Mouse (Mus musculus) stomach, embryonic 15.5 days (tissue): ENCODE data around the gene Snx4. TPM values are rescaled to one million over a fixed set of nuclear protein-coding genes. Genes with fewer than 3 reads are reported as not detected.

ENCODE experiments used
- ATAC-seq: fragments of 200-750 bp; cut with Nextera tagmentation; 2 replicates; pipeline ENCODE4 v1.8.0; 2017; ENCODE audit warnings: low read depth, moderate number of reproducible peaks, moderate TSS enrichment; ENCODE audit not compliant: insufficient read depth, low FRiP score
- H3K27ac ChIP-seq: fragments of 300-500 bp; sonication (generic); 2 replicates; pipeline ENCODE4 v1.5.1; 2015; ENCODE audit warnings: mild to moderate bottlenecking, inconsistent platforms
- H3K27me3 ChIP-seq: fragments of 300-500 bp; sonication (generic); replicated peaks from 2 replicates; pipeline ENCODE4 v1.6.1; 2015; ENCODE audit warnings: inconsistent platforms
- H3K36me3 ChIP-seq: fragments of 300-500 bp; sonication (generic); 2 replicates; pipeline ENCODE4 v1.6.1; 2015; ENCODE audit warnings: inconsistent platforms
- H3K4me1 ChIP-seq: fragments of 300-500 bp; sonication (generic); 2 replicates; pipeline ENCODE4 v1.6.1; 2015; ENCODE audit warnings: inconsistent platforms
- H3K4me2 ChIP-seq: fragments of 300-500 bp; sonication (generic); 2 replicates; pipeline ENCODE4 v1.6.1; 2015; ENCODE audit warnings: mild to moderate bottlenecking, inconsistent platforms
- H3K4me3 ChIP-seq: fragments of 300-500 bp; sonication (generic); replicated peaks from 2 replicates; pipeline ENCODE4 v1.5.1; 2015; ENCODE audit warnings: inconsistent platforms
- H3K9ac ChIP-seq: fragments of 300-500 bp; sonication (generic); 2 replicates; pipeline ENCODE4 v1.6.1; 2015; ENCODE audit warnings: inconsistent platforms
- H3K9me3 ChIP-seq: fragments of 300-500 bp; sonication (generic); 2 replicates; pipeline ENCODE4 v1.6.1; 2016; ENCODE audit warnings: inconsistent platforms
- WGBS: fragments of 180-500 bp; shearing (Covaris S2); methylation state at CpG from one replicate; pipeline ENCODE4 v1.1.7; 2015; 5-methylcytosine and 5-hydroxymethylcytosine counted together
- polyA plus RNA-seq: library from polyadenylated mRNA; unstranded; fragments of >200 nt; fragmentation: Nextera tagmentation; extraction: Ambion mirVana; gene quantifications from 2 replicates; pipeline ENCODE4 v1.2.1, GENCODE M21; 2015

The Snx4 gene
- polyA plus RNA-seq, 1 experiment from 2014 or later = 78.5 TPM

GRCm38 (mm10) chr16:33325704-33326455 lies 74.6 kb downstream of the Snx4 start:
- ATAC-seq = peak; percentile 66
- WGBS = 54% methylated on average over 12 of the region's 12 CpGs
- Histone ChIP-seq H3K27me3 (no peaks in the 10 kb centered on the region), H3K36me3 (no peaks in the 10 kb centered on the region), H3K4me1 (no peaks in the 10 kb centered on the region; the same call in 1 of the 2 replicates), H3K9ac (no peak overlapping the region), H3K9me3 (no peaks in the 10 kb centered on the region), H3K4me3 (no peak overlapping the region), H3K27ac (peak overlapping the region; percentile 48; the same call in 1 of the 2 replicates), H3K4me2 (no peak overlapping the region)

- ATAC-seq = no peak
Observed at GRCm38 (mm10) chr16:33326589-33326988, 75.3 kb downstream of the Snx4 start.

GRCm38 (mm10) chr16:33327101-33327500 lies 75.9 kb downstream of the Snx4 start:
- H3K4me2 ChIP-seq = no peak overlapping the region
- no peak for ATAC-seq
- H3K36me3 ChIP-seq = no peaks in the 10 kb centered on the region
- no peak overlapping the region for H3K27ac ChIP-seq
- H3K4me1 ChIP-seq = no peaks in the 10 kb centered on the region; the same call in 1 of the 2 replicates
- H3K27me3 ChIP-seq = no peaks in the 10 kb centered on the region
- 73% methylated on average over 9 of the region's 9 CpGs for WGBS
- H3K9ac ChIP-seq = no peak overlapping the region
- H3K4me3 ChIP-seq = no peak overlapping the region
- no peaks in the 10 kb centered on the region for H3K9me3 ChIP-seq

More at GRCm38 (mm10) chr16:33326589-33326988, 75.3 kb downstream of the Snx4 start:
- no peaks in the 10 kb centered on the region for H3K27me3 ChIP-seq
- H3K9ac ChIP-seq = no peak overlapping the region
- H3K27ac ChIP-seq = no peak overlapping the region
- no peaks in the 10 kb centered on the region for H3K36me3 ChIP-seq
- no peak overlapping the region for H3K4me3 ChIP-seq
- WGBS = 54% methylated on average over 9 of the region's 9 CpGs
- H3K4me1 ChIP-seq = no peaks in the 10 kb centered on the region; the same call in 1 of the 2 replicates
- H3K4me2 ChIP-seq = no peak overlapping the region
- H3K9me3 ChIP-seq = no peaks in the 10 kb centered on the region

- 0 out of 2 replicates have a peak, but pooled peaks cover 8% of the 10 kb centered on the region for H3K4me1 ChIP-seq
- no peak for ATAC-seq
- H3K4me3 ChIP-seq = no peak overlapping the region
- H3K9ac ChIP-seq = no peak overlapping the region
- no peaks in the 10 kb centered on the region for H3K27me3 ChIP-seq
- H3K36me3 ChIP-seq = no peaks in the 10 kb centered on the region
- no peak overlapping the region for H3K27ac ChIP-seq
- 72% methylated on average over 14 of the region's 14 CpGs for WGBS
- no peak overlapping the region for H3K4me2 ChIP-seq
- no peaks in the 10 kb centered on the region for H3K9me3 ChIP-seq
Observed at GRCm38 (mm10) chr16:33333015-33333414, 81.8 kb downstream of the Snx4 start.

GRCm38 (mm10) chr16:33337177-33337576 lies 85.9 kb downstream of the Snx4 start:
- Histone ChIP-seq H3K9me3 (no peaks in the 10 kb centered on the region), H3K4me2 (peak overlapping the region; percentile 38), H3K27ac (no peak overlapping the region), H3K9ac (no peak overlapping the region), H3K27me3 (no peaks in the 10 kb centered on the region), H3K36me3 (no peaks in the 10 kb centered on the region), H3K4me3 (no peak overlapping the region), H3K4me1 (0 out of 2 replicates have a peak, but pooled peaks cover 8% of the 10 kb centered on the region)
- peak; percentile 70; the same call in 1 of the 2 replicates for ATAC-seq
- WGBS = 8% methylated on average over 8 of the region's 8 CpGs

- no peak overlapping the region for H3K4me3 ChIP-seq
- no peaks in the 10 kb centered on the region for H3K36me3 ChIP-seq
- 70% methylated on average over 10 of the region's 10 CpGs for WGBS
Observed at GRCm38 (mm10) chr16:33337681-33338080, 86.4 kb downstream of the Snx4 start.

GRCm38 (mm10) chr16:33338492-33338891 lies 87.2 kb downstream of the Snx4 start:
- no peak overlapping the region for H3K9ac ChIP-seq
- WGBS = 44% methylated on average over 4 of the region's 4 CpGs

More at GRCm38 (mm10) chr16:33337681-33338080, 86.4 kb downstream of the Snx4 start:
- Histone ChIP-seq H3K27ac (no peak overlapping the region), H3K9ac (no peak overlapping the region), H3K27me3 (no peaks in the 10 kb centered on the region), H3K4me2 (peak overlapping the region; percentile 38), H3K4me1 (0 out of 2 replicates have a peak, but pooled peaks cover 8% of the 10 kb centered on the region), H3K9me3 (no peaks in the 10 kb centered on the region)
- ATAC-seq = no peak

GRCm38 (mm10) chr16:33339476-33339875 lies 88.2 kb downstream of the Snx4 start:
- Histone ChIP-seq H3K9ac (no peak overlapping the region), H3K4me1 (0 out of 2 replicates have a peak, but pooled peaks cover 8% of the 10 kb centered on the region), H3K9me3 (no peaks in the 10 kb centered on the region), H3K4me3 (no peak overlapping the region), H3K4me2 (no peak overlapping the region), H3K36me3 (no peaks in the 10 kb centered on the region), H3K27me3 (no peaks in the 10 kb centered on the region), H3K27ac (no peak overlapping the region)
- ATAC-seq = no peak
- 73% methylated on average over 2 of the region's 2 CpGs for WGBS

More at GRCm38 (mm10) chr16:33338492-33338891, 87.2 kb downstream of the Snx4 start:
- Histone ChIP-seq H3K4me2 (no peak overlapping the region), H3K4me3 (no peak overlapping the region), H3K27me3 (no peaks in the 10 kb centered on the region), H3K9me3 (no peaks in the 10 kb centered on the region), H3K4me1 (0 out of 2 replicates have a peak, but pooled peaks cover 8% of the 10 kb centered on the region), H3K27ac (no peak overlapping the region), H3K36me3 (no peaks in the 10 kb centered on the region)
- ATAC-seq = no peak

- H3K36me3 ChIP-seq = no peaks in the 10 kb centered on the region
- H3K4me1 ChIP-seq = 0 out of 2 replicates have a peak, but pooled peaks cover 6% of the 10 kb centered on the region
- no peak overlapping the region for H3K4me3 ChIP-seq
- WGBS = 50% methylated on average over 1 of the region's 1 CpGs
- no peak overlapping the region for H3K4me2 ChIP-seq
- no peaks in the 10 kb centered on the region for H3K9me3 ChIP-seq
- no peak overlapping the region for H3K9ac ChIP-seq
- H3K27me3 ChIP-seq = no peaks in the 10 kb centered on the region
- ATAC-seq = no peak
- no peak overlapping the region for H3K27ac ChIP-seq
Observed at GRCm38 (mm10) chr16:33342356-33342755, 91.1 kb downstream of the Snx4 start.

- WGBS = 53% methylated on average over 5 of the region's 5 CpGs
- no peak for ATAC-seq
- Histone ChIP-seq H3K4me1 (no peaks in the 10 kb centered on the region), H3K9ac (no peak overlapping the region), H3K4me2 (no peak overlapping the region), H3K36me3 (no peaks in the 10 kb centered on the region), H3K27ac (no peak overlapping the region), H3K27me3 (no peaks in the 10 kb centered on the region), H3K9me3 (no peaks in the 10 kb centered on the region), H3K4me3 (no peak overlapping the region)
Observed at GRCm38 (mm10) chr16:33343106-33343505, 91.9 kb downstream of the Snx4 start.

- no peak overlapping the region for H3K4me2 ChIP-seq
- no peak overlapping the region for H3K4me3 ChIP-seq
- no peak overlapping the region for H3K27ac ChIP-seq
- H3K27me3 ChIP-seq = no peaks in the 10 kb centered on the region
- no peaks in the 10 kb centered on the region for H3K36me3 ChIP-seq
- no peaks in the 10 kb centered on the region for H3K4me1 ChIP-seq
- 82% methylated on average over 7 of the region's 7 CpGs for WGBS
- H3K9ac ChIP-seq = no peak overlapping the region
- no peak for ATAC-seq
- H3K9me3 ChIP-seq = no peaks in the 10 kb centered on the region
Observed at GRCm38 (mm10) chr16:33343601-33344000, 92.4 kb downstream of the Snx4 start.

- Histone ChIP-seq H3K36me3 (no peaks in the 10 kb centered on the region), H3K27me3 (no peaks in the 10 kb centered on the region), H3K9ac (no peak overlapping the region), H3K4me3 (no peak overlapping the region), H3K4me2 (no peak overlapping the region), H3K4me1 (no peaks in the 10 kb centered on the region), H3K9me3 (no peaks in the 10 kb centered on the region), H3K27ac (no peak overlapping the region)
- no peak for ATAC-seq
- WGBS = 59% methylated on average over 9 of the region's 9 CpGs
Observed at GRCm38 (mm10) chr16:33344379-33344778, 93.1 kb downstream of the Snx4 start.
